Mouse (Mus musculus) activated CD4-positive, CD25-positive, alpha-beta regulatory T cell, adult 4 months (primary cell): ENCODE measurements around the gene Trp53. TPM values are rescaled to one million over a fixed set of nuclear protein-coding genes. Genes with fewer than 3 reads are reported as not detected.
A peak's percentile ranks its signal among the peaks of the same experiment; 100 is the strongest.
"Not testable (repeated sequence)": the region's sequence is repeated elsewhere in the genome, so short reads cannot be mapped to it uniquely, and the experiment has no call there.

Experiments used
- ATAC-seq: one replicate; pipeline ENCODE4 v1.8.0; 2017
- polyA plus RNA-seq, 2 experiments: library from polyadenylated mRNA; unstranded; fragments of 100-300 nt; shearing (Covaris generic); gene quantifications; one replicate each; pipeline ENCODE4 v1.2.1; 2017

Gene Trp53
- 100 to 1,000 TPM; 231 to 302 TPM for polyA plus RNA-seq

DNA sequence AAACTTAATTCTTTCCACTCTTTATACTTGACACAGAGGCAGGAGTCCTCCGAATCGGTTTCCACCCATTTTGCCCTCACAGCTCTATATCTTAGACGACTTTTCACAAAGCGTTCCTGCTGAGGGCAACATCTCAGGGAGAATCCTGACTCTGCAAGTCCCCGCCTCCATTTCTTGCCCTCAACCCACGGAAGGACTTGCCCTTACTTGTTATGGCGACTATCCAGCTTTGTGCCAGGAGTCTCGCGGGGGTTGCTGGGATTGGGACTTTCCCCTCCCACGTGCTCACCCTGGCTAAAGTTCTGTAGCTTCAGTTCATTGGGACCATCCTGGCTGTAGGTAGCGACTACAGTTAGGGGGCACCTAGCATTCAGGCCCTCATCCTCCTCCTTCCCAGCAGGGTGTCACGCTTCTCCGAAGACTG is at the start of gene Trp53, which contains the start of gene Wrap53:
Gene Trp53, plus strand, starts transcription at position 269 of the 424 bp plus-strand sequence.
Gene Wrap53, minus strand, starts transcription at position 165 of the 424 bp plus-strand sequence.
- peak; percentile 62 for ATAC-seq

DNA sequence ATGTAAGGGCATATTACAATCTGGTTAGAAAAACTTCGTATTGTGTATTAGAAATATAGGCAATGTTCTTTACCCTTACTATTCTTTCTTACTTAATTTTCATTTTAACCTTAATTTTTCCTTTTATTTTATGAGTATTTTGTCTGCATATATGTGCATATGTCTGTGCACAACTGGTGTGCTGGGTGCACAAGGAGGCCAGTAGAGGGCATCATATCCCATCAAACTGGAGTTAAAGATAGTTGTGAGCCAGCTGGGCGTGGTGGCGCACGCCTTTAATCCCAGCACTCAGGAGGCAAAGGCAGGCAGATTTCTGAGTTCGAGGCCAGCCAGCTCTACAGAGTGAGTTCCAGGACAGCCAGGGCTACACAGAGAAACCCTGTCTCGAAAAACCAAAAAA is 49.4 kb upstream of the Trp53 start:
- ATAC-seq: not testable (repeated sequence)

DNA sequence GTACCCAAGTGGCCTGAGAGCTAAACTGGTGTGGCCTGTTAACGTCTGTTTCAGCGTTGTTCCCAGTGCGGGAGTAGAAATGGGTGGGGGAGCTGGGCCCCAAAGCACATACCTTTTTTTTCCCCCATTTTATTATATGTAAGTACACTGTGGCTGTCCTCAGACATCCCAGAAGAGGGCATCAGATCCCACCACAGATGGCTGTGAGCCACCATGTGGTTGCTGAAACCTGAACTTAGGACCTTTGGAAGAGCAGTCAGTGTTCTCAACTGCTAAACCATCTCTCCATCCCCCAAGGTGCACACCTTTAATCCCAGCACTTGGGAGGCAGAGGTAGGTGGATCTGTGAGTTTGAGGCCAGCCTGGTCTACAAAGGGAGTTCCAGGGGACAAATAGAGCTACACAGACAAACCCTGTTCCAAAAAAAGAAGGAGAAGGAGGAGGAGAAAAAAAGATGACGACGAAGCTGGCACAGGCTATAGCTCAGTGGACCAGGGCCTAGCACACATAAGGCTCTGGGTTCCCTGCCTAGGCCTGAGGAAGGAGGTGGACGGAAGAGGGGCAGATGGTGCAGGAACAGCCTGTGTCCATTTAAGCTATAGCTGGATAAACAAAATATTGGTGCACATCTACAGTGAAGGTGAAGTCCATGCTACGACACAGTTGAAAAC is 47.5 kb upstream of the Trp53 start:
- ATAC-seq: no peak

DNA sequence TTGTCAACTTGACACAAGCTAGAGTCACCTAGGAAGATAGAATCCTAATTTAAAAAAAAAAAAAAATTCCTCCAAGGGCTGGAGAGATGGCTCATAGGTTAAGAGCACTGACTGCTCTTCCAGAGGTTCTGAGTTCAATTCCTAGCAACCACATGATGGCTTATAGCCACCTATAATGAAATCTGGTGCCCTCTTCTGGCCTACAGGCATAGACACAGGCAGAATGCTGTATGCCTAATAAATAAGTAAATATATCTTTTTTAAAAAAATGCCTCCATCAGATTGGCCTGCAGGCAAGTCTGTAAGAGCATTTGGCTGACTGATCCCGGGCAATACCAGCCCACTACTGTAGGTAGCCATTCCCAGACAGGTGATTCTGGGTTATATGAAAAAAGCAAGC is 45.2 kb upstream of the Trp53 start:
- ATAC-seq: no peak

DNA sequence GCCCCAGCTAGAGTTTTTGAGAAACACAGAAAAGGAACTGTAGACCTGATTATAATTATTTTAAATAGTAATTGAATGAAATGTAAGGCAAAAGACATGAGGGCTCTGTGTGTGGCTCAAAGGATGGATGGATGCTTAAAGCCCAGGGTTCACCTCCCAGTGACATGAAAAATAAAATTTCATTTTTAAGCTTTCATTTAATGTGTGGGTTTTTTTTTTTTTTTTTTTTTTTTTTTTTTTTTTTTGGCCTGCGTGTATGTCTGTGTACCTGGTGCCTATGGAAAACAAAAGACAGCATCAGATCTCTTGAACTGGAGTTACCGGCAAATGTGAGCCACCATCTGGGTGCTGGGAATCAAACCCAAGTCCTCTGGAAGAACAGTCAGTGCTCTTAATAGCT is 39.5 kb upstream of the Trp53 start:
- ATAC-seq: no peak

DNA sequence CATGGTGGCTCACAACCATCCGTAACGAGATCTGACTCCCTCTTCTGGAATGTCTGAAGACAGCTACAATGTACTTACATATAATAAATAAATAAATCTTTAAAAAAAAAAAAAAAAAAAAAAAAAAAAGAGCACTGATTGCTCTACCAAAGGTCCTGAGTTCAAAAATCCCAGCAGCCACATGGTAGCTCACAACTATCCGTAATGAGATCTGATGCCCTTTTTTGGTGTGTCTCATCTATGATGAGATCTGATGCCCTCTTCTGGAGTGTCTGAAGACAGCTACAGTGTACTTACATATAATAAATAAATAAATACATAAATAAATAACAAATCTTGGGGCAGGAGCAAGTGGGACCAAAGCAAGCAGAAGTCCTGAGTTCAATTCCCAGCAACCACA is 38.4 kb upstream of the Trp53 start:
- not testable (repeated sequence) for ATAC-seq

DNA sequence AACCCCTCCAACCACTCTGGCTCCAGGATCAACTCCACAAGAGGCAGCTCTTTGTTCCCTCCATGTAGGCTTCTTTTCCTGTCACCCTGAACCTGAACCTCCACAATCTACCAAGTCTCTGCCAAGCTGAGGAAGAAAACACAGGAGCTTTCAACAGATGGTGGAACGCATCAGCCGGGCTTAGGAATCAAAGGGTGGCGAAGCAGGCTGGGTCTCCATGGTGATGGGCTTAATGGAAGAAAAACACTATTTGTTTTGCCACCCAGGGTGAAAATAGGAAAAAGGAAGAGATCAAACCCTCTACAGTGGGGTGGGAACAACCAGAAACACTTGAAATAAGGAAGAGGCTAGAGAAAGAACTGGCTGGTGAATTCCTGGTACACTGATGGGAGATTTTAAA is 36.6 kb upstream of the Trp53 start:
- ATAC-seq: no peak

DNA sequence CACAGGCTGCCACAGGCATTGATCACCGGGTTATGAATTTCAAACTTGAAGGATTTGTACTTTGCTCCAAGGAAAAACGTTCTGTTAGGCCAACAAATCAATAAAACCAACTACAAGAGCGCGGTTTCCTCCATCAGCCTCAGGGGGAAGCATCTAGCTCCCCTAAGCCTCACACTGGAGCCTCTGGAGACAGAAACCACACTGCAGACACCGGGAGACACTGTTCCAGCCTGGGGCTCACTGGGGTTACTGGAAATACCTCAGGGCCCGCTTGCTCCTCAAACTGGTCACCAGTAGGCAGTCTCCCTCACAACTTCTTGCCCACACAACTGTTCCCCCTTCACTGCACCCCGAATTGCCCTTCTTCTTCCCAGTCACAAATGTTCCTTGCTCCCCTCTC is 34.2 kb upstream of the Trp53 start:
- ATAC-seq: no peak

DNA sequence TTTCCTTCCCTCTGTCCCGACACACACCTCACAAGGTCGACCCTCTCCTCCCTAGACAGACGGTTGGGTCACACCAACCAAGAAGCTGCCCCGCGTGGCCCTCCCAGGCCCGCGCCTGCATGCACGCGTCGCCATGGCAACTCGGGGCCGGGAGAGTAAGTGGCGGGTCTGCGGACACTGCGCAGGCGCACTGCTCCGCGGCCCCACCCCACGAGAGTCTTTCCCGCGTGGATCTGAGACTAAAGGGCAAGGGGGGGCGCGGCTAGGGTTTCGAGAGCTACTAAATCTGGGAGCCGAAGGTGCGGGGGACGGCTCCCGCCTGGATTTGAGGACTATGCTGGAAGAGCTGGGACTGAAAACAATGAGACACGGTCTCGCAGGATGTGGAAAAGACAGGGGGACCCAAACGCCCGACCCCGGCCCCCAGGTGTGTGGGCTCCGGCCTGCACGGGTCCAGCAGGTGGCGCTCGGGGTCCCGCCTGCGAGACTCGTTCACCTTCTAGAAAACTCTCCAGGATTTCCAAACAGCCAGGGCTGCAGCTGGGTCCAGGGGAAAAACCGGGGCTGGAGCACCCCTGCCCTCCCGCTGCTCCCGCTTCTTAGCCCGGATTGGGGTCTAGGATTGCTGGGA is 33.6 kb upstream of the Trp53 start:
- ATAC-seq: no peak

DNA sequence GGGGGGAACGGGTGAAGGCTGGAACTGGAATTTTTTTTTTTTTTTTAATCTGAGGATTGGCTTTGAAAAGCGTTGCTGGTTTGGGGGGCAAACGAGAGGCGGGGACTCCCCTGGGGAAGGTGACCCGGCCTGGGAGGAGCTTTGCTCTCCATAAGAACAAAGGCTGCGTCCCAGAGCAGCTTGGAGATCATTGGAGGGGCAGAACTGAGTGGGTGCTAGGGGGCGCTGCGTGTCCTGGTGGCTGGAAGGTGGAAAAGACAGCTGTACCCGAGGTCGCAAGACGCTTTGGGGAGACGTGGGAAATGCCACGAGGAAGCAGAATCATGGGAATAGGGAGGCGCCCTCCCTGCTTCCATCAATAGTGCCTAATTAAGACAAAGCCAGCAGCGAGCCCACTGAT is 33.1 kb upstream of the Trp53 start:
- ATAC-seq: no peak

DNA sequence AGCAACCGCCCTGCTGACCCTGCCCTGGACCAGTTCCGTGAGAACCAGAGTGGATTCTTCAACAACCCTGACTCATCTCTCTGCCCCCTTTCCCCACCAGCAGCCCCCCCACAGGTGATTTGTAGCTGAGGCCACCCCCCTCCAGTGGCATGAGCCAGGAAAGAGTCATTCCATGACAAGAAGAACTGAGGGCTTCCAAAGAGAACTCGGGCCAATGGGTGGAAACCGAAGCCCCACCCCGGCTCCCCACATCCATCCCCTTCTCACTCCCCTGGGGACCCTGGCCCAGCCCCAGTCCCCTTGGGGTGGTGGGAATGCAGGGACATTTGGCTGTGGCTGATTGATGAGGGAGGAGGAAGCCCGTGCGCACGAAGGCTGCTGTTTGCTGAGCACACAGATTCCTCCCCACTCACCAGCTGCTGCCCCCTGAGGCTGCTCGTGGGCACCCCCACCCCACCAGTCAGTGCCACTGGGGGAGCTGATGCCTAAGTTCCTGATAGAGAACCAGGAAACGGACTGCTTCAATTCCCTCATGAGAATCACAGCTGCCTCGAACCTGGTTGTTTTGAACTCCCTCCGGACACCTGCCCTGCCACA is 31.0 kb upstream of the Trp53 start, which contains the start of gene Dnah2:
Gene Dnah2, minus strand, starts transcription at position 51 of the 597 bp plus-strand sequence.
- no peak for ATAC-seq

DNA sequence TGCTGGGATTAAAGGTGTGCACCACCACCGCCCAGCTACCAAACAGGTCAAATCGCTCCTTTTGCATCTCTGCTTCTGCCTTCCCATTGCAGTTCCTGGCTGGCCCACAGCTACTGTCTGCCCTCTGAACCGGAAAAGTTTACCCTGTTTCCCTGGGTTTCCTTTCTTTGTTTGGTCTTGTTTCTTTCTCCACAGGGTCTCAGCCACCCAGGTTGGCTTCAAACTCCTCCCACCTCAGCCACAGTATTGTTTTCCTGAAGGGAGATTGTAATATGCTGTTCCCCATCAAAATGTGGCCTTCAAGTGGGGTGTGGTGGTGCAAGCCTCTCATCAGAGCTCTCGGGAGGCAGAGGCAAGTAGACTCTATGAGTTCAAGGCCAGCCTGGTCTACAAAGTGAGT is 28.8 kb upstream of the Trp53 start:
- ATAC-seq: no peak

DNA sequence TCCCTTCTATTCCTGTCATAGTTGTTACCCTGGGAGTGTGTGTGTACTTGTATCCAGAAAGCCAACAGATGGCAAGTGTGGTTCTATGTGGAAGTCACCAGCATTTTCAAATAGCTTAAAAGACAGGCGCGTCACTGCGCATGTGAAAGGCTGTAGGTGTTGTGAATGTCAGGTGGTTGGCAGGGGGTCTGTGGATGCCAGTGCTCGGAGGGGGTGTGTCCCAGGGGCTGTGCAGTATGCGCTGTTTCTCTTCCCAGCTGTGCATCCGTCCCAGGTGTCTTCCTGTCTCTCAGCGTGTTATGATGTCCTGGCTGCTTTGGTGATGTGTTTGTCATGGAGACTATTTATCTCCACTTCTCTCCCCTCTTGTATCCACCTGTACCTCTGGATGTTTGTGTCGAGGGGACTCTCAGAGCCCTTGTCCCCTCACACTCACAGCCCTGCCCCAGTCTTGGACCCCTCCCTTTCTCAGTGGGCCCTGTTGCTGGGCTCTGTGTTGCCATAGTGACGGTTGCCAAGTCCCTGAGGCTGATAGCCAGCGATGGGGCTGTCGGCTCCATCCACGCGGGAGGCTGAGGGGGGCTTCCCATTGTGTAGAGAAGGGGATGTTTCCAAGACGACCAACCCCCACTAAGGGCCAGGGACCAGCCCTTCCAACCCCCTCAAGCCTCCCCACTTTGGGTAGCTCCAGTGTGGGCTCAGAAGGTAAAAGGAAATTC is 27.4 kb upstream of the Trp53 start:
- ATAC-seq: no peak

DNA sequence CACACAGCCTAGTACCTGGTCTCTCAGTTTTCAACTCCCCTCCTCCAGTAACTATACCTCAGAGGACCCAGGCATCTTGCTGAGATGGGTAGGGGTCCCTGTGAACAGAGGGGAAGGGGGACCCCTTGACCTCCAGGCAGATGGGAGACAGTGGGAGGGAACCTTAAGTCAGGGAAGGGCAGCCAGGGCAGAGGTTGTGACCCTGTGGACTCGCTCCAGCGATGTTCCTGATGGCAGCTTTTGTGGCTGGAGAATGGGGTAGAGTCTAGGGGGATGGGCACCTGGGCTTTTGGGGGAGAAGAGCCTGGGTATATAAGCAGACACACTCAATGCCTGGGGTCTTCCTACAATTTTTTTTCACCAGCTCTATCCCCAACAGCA is 26.8 kb upstream of the Trp53 start:
- no peak for ATAC-seq

DNA sequence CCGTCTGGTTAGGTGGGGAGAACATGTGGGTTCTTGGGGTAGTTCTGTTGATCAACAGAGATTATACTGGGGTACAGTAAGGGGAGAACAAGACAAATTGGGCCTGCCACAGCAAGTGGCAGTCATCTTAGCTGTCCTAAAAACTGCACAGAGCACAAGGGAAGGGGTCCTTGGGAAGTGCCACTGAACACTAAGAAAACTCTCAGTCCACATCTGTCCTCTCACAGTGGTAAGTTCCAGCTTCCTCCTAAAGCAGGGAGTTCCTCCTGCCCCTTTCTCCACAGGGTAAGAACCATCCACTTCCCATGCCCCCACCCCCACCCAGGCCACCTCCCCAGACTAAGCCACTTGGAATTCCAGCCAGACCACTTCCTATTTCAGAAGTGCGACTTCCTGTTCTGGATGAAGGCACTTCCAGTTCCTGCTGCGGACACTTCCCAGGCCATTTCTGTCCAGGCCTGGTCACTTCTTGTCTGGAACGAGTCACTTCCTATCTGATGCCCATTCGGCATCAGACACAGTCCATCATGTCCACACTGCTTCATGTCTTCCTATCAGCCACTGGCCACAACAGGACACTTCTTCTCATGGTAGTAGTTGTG is 25.5 kb upstream of the Trp53 start:
- no peak for ATAC-seq

DNA sequence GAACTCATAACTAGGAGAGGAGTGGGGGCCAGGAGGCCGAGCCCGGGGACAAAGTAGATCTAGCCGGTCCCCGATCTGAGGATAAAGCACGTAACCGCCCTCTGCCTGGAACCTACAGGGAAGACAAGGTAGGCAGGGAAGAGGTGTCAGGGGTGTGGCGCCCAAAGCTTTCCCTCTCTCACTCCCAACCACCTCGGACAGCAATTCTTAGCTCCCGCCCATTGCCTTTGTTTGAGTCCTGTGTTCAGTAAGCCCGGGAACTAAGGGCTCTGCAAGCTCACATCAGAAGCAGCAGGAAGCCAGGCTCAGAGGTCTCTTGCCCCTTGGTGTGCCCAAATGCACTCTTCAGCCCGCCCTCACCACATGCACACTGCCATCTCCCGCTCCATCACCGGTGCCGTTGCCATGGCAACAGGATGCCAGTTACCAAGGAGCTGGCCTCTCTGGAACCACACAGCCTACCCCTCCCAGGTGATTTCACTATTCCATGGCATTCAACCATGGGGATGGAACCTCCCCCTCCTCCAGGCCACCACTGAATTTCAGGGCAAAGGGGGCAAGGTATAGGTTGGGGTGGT is 22.7 kb upstream of the Trp53 start:
- ATAC-seq: no peak

DNA sequence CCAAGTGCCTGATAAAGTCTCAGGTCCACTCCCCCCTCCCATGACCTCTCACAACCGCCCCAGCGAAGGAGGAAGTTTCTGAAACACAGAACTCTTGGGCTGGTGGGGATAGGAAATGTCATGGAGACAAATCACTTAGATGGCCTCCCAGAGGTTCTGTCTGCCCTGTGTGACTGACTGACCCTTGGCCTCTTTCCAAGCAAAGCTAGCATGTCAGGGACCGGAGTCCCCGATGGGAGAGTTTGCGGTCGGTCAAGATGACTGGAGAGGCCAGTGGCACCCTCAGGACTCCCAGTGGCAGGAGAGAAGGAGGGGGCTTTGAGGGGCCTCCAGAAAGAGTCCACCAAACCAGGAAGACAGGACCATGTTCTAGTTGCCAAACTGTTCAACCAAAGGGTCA is 21.4 kb upstream of the Trp53 start:
- no peak for ATAC-seq

DNA sequence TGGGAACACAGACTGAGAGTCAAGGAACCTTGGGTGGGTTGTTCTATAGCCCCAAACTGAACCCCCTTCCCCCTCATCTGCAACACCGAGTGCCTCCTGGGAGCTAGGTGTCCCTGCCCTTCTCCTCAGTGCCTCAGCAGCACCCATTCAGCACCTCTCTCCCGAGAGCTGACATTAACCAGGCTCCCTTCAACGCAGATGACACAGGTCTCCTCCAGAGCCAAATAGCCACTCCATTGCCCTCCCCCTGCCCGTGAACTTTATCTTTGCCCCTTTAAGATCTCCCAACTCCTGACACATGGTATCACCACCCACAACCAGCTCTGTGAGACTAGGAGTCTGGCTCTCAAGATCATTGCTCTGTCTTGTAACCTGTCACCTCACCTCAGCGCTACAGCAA is 21.0 kb upstream of the Trp53 start:
- no peak for ATAC-seq

DNA sequence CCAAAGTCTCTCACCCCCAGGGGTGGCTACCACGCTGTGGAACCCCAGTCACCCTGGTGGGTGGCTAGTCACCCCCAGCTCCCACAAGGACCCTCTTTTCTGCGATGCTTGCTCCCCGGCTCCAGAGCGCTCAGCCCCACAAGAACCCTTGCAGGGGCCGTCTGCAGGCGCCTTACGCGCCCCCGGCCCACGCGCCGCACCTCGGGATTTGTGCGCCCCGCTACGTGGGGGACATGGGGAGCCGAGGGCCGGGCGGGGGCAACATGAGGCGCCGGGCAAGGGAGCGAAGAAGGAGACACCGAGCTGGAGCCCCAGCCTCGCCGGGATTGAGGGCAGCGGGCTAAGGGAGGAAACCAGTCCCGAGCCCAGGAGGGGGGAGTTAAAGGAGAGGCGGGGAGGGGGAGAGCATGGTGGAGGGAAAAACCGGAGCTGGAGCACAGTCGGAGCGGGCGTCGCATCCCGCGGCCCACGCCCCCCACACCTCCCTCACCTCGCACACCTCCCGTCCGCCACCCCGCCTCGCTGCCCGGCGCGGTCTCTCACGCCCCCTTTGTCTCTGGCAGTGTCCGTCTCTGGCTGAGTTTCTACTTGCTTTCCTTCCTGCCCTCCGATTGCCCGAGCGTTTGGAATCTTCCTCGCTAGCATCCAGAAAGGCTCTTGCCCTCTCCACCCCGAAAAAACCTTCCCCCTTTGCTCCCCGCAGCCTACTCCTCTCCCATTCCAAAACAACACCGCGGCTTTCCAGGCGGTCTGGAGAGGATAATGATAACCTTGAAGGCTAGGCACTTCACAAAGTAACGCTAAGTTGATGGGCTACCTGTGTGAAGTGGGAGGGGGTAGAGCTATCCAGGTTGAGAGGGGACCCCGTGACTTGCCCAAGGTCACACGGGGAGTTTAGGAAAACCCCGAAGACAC is 20.1 kb upstream of the Trp53 start, which contains the start of gene Efnb3:
Gene Efnb3, minus strand, starts transcription at position 355 of the 915 bp plus-strand sequence.
- ATAC-seq: no peak

DNA sequence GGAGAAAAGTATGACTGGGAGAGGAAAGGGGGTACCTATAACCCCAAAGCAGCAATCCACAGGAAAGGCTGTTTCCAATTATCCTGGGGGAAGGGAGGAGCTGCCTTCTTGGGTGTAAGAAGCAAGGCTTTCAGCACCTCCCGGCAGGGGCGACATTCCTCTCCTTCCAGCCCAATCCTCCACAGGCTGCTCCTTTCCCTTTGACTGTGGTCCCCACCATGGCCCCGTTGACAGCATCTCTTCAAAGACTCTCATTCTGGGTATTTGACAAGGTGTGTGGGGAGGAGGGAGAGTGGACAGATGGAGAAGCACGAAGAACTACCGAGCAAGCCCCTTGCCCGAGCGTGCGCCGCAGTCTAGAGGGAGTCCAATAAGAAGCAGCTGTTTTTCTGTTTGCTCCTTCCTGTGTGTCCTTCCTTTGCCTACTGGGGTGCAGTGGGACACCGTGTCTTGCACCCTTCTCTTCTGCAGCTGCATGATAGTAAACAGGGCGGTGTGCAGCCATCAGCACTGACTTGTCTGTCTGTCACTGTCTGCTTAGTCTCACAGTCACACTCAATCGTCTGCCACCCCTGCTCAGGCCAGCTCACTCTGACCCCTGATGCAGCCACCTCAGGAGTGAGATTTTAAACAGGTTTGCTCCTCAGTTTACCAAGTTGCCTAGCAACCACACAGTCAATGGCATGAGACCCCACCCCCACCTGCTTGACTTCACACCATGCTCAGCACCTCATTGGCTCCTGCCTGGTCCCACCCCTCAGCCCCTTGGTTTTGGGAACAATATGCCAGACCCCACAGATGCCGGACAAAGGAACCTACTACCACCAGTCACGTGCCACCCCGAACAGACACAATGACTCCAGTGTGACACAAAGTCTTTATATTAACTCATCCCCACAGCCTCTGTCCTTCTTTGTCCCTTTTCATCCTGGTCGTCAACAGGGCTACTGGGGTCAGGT is 19.0 kb upstream of the Trp53 start:
- no peak for ATAC-seq
